Mouse (Mus musculus) granulocyte monocyte progenitor cell, adult 5-6 weeks (primary cell): ENCODE results near the gene Cpt1a. TPM values are rescaled to one million over a fixed set of nuclear protein-coding genes. Genes with fewer than 3 reads are reported as not detected.

Source experiments
- ATAC-seq: replicated peaks from 2 replicates; pipeline ENCODE4 v1.8.0; 2016; ENCODE audit warnings: mild to moderate bottlenecking, moderate TSS enrichment, inconsistent platforms; ENCODE audit not compliant: poor library complexity, severe bottlenecking
- total RNA-seq, 2 experiments: library from RNA; stranded (forward) in 1 of 2; stranded (reverse) in 1 of 2; fragments of 200-712, 200-1000 nt in 1 of 2; fragments of >200 nt in 1 of 2; fragmentation: Nextera tagmentation in 1 of 2; gene quantifications; 2 replicates each; pipeline ENCODE4 v1.2.3; 2014 to 2017

Cpt1a gene
- total RNA-seq, 2 experiments from 2014 or later = 31.6 to 49.3 TPM

GRCm38 (mm10) chr19:3324931-3325711 lies 3.0 kb downstream of the Cpt1a start:
- ATAC-seq = peak; percentile 42

GRCm38 (mm10) chr19:3325771-3326478 lies 3.8 kb downstream of the Cpt1a start:
- ATAC-seq = no peak

- no peak for ATAC-seq
Measured at GRCm38 (mm10) chr19:3326479-3327047, 4.4 kb downstream of the Cpt1a start.

GRCm38 (mm10) chr19:3333247-3333646 lies 11.1 kb downstream of the Cpt1a start:
- ATAC-seq = peak; percentile 45

GRCm38 (mm10) chr19:3333694-3334515 lies 11.8 kb downstream of the Cpt1a start:
- ATAC-seq = peak; percentile 85

- ATAC-seq = no peak
Measured at GRCm38 (mm10) chr19:3334550-3334949, 12.4 kb downstream of the Cpt1a start.

- ATAC-seq = no peak
Measured at GRCm38 (mm10) chr19:3335917-3336316, 13.8 kb downstream of the Cpt1a start.

- ATAC-seq = no peak
Measured at GRCm38 (mm10) chr19:3336485-3337255, 14.5 kb downstream of the Cpt1a start.

- peak; percentile 56 for ATAC-seq
Measured at GRCm38 (mm10) chr19:3339187-3339586, 17.1 kb downstream of the Cpt1a start.

GRCm38 (mm10) chr19:3341021-3341420 lies 18.9 kb downstream of the Cpt1a start:
- ATAC-seq = 0 out of 2 replicates have a peak, but pooled peaks have one; percentile 12

GRCm38 (mm10) chr19:3343929-3344328 lies 21.8 kb downstream of the Cpt1a start:
- no peak for ATAC-seq

- ATAC-seq = no peak
Measured at GRCm38 (mm10) chr19:3344636-3345544, 22.8 kb downstream of the Cpt1a start.

- ATAC-seq = no peak
Measured at GRCm38 (mm10) chr19:3347784-3348183, 25.6 kb downstream of the Cpt1a start.

- ATAC-seq = 0 out of 2 replicates have a peak, but pooled peaks have one; percentile 21
Measured at GRCm38 (mm10) chr19:3353415-3354111, 31.4 kb downstream of the Cpt1a start.

GRCm38 (mm10) chr19:3355096-3355495 lies 33.0 kb downstream of the Cpt1a start:
- ATAC-seq = no peak

GRCm38 (mm10) chr19:3356516-3356915 lies 34.4 kb downstream of the Cpt1a start:
- no peak for ATAC-seq

GRCm38 (mm10) chr19:3357620-3358019 lies 35.5 kb downstream of the Cpt1a start:
- ATAC-seq = 0 out of 2 replicates have a peak, but pooled peaks have one; percentile 6
